Mouse (Mus musculus): ENCODE measurements around the gene Sbk1.
"Not testable (repeated sequence)": the region's sequence is repeated elsewhere in the genome, so short reads cannot be mapped to it uniquely, and the experiment has no call there.

Gene Sbk1

DNA sequence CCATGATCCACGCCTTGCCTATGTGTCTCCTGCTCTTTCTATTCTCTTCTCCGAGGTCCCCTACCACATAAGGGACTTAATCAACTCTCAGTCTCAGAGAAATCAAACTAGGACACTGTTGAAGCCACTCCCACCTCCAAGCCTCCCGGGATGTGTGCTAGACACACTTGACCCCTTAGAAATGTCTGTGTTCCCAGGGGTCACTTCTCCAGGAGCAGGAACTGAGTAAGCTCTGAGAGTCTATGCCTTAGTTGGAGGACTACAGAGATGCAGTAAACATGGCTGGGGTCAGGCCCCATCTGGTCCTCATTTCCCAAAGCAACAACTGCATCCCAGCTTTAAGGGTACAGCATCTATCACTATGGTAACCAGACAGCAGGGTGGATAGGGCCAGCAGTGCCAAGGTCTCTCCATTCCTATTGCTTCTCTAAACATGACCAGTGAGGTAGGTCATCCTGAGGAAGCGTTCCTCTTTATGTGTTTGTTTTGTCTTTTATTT, 6.0 kb upstream of the Sbk1 start:
- DNase-seq: no peak

DNA sequence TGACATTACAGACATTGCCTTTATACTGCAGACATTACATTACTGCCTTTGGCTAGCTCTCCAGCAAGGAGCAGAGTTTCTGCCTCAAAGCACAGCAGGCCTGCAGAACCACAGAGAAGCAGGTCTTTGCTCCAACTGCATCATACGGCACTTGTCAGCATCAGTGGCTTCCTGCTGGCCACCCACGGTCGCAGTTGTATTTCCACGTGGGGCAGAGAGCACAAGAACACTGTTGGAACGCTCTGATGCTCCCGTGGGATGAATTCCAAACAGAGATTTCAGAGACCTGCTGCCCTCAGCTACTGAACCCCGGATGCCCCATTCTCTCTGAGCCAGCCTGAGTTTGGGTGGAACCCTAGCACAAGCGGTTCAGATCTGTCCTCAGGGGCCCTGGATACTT, 4.8 kb upstream of the Sbk1 start:
- no peak for DNase-seq

DNA sequence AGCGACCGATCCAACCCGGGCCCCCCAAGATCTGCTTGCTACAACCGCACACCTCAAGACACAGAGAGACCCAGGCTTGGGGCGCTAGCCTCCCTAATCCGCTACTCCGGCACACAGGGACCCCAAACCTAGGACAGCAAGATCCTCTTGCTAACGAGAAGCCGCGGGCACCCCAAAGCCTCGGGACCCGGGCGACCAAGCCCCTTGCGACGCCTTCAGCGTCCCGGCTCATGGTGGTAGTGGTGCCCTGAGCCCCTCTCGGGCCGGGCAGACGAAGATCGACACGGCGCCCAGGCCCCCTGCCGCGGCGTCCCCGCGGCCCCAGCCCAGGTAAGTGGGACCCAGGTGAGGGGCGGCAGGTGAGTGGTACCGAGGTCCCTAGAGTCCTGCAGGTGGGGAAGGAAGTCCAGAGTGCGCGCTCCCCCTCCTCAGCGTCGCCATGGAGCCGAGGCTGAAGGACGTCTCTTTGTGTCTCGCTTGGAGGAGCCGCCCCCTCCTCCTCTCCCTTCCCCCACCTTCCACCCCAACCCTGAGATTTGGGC, 422 bp downstream of the Sbk1 start:
- no peak for DNase-seq

DNA sequence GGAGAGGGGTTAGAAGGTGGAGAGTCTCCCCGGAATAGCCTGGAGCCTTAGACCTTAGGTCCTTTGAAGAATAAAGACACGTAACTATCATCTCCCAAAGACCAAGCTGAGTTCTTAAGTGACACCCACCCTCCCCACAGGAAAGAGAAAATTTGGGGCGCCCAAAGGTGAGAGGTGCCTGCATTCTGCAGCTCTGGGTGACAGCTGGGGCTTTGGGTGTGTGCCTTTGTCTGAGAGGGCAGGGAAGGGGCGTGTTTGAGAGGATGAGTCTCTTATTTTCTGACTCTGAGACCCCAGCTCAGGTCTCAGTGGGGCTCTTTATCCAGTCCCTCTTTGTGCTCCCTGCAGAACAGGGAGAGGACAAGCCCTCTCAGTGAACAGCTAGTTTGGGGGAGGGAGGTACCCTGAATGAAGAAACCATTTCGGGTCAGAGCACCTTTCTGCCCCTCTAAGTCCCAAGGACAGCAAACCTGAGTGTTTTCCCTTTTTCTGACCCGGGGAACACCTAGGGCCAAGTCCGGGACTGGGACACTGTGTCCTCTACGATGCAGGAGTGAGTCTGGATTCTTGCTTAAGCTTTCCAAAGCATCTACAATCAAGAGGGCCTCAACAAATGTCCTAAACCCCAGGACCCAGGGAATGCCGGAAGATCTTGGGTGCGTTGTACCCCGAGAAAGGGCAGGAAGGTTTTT, 1.1 kb downstream of the Sbk1 start:
- DNase-seq: no peak

DNA sequence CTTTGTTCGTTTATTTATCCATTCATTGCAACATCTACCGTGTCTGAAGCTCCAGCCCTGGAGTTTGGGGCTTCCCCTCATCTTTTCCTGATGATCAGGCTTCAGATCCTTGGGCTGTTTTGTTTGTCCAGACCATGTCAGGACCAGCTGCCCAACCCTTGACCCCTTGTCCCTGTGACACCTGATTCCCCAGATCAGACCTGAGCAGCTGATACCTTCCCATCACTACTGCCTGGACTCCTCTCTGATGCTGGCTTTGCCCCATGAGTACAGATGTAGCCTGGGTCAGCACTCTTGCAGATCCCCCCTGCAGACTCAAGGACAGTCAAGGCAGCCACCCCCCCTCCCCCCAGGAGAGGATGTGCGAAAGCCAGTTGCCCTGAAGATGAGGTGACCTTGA, 1.7 kb downstream of the Sbk1 start:
- no peak for DNase-seq

DNA sequence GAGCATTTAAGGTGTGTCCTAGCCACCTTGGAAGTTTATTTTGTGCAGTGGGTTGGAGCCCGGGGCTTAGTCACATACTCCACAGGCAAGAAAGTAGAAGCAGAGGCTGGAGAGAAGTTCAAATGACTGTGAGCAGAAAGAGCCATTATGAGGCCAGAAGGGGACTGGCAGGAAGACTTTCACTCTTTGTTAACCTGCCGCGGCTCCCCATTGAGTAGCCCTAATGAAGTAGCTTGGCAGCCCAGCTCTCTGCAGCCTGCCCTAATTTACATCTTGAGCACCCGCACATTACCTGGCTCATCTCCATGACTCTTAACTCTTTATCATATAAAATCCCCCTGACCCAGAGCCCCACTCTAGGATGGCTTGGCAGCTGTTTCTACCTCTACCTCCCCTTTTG, 2.2 kb downstream of the Sbk1 start:
- DNase-seq: no peak

DNA sequence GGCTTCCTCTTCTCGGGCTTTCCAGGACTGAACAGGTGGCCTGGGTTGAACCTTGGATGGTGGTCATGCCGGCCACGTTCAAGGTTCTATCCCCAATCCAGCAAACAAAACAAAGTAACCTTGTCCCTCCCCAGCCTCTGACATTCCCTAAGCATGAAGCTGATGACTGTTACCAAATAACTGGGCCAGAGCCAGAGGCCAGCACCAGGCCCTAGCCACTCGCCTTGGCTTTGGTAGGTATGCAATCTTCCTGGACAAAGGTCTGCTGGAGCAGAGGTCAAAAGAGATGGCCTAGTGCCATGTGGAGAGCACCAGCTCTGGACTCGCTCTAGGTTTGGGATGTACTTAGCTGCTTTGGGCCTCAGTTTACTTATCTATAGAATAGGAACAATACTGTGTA, 3.3 kb downstream of the Sbk1 start:
- no peak for DNase-seq

DNA sequence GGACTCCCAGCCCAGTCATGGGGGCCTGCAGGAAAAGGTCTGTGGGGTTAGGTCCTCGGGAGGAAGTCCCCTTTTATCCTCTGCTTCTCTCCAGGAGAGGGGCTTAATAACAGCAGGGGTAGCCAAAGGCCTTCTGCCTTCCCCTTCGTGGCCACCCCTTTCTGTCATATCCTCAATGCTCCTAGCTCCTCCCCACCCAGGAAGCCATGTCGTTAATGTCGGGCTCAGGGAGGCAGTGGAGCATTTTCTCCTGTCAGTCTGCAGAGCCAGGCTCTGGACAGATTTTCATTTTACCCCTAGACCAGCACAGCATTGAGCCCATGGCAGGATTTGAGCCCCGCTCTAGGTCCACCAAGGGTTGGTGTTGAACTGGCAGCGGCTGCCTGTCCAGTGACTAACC, 3.9 kb downstream of the Sbk1 start:
- DNase-seq: no peak

DNA sequence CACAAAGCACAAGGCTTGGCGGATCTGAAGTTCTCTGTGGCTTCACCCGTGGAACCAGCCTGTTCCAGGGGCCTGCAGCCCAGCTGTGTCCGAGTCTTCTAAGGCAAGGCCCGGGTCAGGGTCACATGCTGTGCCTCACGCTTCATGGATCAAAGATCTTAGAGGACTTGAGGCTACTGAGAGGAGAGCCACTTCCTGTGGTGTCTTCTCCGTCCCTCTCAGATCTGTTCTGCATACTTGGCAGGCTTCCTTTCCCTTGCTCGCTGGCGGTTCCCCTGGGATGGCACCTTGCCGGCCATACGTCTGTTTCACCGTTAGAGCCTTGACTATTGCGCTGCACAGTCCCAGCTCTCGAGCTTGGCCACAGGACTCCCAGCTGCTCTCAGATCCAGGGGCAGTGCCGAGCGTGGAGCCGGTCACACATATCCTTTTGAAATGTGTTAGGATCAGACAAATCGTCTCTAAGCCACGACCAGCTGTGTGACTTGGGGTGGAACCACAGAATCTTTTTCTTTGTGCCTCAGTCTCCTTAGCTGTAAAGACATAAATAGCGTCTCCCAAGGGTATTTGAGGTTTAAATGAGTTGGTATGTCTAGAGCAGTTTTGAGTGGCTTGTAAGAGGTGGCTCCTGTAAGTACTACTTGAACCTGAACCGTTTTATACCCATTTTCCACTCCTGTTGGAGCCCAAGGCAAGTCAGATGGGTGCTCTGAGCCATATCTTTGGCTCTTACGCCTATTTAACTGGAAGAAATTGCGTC, 5.3 kb downstream of the Sbk1 start:
- DNase-seq: no peak

DNA sequence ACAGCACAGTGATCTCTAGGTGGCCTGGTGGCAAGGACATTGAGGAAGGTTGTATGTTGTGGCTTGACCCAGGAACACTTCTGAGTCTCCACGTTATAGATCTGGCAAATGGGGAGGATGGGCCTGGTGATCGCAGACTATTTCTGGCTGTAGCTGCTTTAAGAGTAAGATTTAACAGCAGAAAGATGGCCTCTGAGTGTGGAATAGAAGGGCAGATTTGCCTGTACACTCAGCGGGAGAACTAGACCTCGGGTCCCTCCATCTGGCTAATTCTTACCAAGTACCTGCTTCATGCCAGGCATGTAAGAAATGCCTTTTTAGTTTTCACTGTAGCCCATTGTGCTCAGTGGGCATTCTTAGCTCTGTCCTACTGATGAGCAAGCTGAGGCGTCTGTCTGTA, 6.4 kb downstream of the Sbk1 start:
- no peak for DNase-seq

DNA sequence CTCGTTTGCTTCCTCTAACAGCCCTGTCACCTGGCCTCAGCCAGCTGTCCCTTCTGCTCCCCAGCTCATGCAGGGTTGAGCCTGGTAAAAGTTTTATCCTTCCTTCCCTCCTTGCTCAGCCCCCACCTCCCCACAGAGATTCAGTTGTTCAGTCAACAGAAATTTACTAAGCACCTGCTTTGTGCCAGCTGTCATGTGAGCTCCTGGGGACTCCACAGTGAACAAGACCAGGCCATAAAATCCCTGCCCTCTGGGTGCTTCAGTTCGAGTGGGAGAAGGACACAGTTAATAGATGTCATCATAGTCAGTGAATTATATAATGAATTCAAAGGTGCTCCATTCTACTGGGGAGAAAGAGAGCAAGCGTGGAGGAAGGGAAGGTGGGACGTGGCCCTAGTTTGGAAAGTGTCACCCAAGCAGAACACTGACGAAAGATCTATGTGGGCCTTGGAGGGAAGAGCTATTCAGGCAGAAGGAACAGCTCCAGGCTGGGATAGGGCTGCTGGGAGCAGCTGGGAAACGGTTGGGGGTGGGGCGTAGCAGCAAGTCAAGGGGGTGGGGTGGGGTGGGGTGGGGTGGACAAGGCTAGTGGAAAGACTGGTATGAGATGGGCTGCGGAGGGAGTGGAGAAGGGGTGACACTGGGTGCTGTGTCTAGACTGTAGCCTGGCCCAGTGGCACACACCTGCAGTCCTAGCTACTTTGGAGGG, 7.5 kb downstream of the Sbk1 start:
- no peak for DNase-seq

DNA sequence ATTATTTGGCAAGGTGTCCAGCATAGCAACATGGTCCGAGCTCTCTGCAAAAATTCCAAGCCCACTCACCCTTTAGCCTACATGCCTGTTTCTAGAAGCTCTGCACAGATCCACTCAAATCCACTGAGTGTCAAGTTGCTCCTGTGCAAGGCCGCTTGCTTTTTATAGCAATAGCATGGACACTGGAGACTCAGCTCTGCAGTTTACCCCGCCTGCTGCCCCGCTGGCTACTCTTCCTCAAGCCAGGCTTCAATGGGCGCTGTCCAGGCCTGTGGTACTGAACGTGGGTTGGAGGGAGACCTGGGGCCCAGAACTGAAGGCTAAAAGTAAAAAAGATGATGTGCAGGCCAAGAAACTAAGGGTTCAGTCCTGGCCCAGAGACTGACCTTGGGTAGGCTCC, 8.3 kb downstream of the Sbk1 start:
- no peak for DNase-seq

DNA sequence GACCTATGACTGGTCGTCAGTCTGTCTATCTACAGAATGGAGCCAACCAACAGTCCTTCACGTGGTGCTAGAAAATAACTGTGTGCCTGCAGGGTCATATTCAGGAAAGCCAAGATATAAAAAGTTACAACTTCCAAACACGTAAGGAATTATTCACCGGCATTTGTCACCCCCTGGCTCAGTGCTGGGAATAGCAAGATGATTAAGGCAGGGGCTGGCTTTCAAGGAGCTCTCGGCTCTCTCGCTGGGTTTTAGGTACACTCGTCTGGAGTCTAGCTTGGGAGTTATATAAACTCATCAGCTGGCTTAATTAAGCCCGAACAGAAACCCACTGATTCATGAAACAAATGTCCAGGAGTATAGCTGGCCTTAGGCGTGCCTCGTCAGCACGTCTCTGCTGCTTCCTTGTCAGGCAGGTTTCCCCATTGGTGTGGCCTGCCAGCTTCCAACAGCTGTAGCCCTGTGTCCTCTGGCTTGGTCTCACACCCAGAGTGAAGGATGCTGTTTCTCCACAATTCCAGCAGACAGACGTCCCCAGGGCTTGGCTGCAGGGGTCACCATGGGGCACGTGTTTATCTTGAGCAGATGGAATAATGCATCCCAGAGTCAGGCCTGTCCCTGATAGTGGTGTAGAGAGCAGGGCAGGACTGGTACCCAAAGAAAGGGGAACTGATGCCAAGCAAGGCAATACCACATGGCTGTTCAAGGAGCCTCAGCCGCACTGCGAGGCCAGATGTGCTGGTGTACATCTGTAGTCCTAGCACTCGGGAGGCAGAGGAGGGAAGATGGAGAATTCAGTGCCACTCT, 9.7 kb downstream of the Sbk1 start:
- DNase-seq: peak; percentile 49

DNA sequence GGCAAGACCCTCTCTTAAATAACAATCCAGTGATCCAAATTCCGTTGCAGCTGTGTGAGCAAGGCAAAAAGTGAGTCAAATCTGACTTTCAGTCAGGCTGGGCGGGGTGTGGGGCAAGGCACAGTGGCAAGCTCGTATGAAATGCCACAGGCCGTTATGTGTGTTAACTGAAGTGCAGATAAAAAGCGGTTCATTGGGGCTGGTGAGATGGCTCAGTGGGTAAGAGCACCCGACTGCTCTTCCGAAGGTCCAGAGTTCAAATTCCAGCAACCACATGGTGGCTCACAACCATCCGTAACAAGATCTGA, 10.2 kb downstream of the Sbk1 start:
- DNase-seq: not testable (repeated sequence)

DNA sequence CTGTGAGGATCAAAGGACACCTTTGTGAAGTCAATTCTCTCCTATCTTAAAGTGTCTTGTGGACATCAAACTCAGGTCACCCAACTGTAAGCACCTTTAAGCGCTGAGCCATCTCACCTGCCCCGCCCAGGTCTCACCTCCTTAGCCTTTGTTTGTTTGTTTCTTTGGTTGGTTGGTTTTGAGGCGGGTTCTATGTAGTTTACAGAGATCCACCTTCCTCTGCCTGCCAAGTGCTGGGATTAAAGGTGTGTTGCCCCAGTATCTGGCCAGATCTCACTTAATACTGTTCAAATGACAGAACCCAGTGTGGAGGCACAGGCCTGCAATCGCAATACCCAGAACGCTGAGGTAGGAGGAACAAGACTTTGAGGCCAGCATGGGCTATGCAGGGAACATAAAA, 11.6 kb downstream of the Sbk1 start:
- no peak for DNase-seq

DNA sequence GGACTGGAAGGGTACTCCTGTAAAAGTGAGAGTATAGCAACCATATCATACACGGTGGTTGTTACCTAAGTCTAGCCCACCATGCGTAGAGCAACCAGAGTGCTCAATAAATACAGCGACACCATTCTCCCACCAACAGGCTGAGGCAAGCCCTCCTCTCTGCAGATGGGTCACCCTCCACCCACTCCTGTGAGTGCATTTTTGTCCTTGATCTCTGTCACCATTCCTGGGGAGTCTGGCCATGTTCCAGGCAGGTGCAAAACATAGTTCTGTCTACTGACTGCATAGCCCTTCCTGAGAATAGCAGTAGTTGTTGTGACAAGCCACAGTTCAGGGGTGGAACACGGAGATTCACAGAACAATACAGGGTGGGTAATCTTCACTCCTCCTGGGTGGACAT, 12.0 kb downstream of the Sbk1 start:
- DNase-seq: no peak

DNA sequence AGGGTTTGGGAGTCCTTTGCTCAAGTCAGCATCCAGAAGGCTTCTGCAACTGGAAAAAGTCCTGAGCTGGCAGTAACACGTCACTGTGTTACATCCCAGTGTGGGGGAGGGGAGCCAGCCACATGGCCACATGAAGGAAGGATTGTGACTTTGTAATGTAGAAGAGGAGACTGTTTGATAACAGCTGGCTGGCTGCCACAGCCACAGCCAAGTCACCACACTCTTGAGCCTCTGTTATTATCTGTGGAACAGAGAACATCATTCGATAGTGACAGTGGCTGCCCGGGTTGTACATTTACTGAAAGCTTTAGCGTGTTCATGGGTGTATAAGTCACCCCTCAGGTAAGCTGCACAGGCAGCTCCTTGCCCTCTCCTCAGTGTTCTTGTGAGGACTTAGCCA, 12.4 kb downstream of the Sbk1 start:
- peak; percentile 63 for DNase-seq

DNA sequence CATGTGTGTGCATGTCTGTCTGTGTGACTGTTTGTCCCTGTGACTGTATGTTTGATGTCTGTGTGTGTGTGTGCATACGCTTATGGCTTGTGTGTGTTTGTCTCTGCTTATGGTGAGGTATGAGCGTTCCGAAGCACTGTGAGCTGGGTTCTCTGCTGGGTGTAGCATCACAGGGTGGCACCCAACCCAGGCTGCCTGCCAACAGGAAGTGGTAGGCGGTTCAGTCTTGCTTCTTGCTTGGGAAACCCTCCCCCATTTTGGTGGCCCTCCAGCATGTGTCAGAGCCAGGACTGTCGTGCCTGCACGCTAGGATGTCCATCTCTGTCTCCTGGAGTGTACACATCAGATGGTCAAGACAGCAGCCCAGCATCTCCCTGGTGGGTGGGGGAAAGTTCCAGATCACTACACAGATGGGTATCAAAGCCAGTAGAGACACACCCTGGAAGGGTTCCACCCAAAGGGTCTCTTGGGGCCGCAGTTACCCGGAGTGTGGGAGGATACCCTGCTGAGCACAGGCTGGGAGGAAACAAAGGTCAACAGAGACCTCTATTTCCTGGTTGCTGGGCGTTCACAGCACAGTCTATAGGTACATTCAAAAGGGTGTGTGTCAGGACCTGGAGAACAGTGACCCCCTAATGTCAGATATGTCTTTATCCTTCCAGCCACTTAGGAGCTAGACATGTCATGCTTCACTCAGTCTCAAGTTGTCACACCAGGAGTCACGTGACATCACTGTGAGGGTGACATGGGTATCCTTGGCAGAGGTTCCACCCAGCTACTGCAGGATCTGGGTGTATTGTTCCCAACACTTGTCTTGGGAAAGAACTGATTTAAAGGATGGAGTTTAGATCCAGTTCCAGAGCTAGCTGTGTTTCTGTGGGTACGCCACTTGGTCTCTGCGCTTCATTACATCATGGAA, 13.1 kb downstream of the Sbk1 start:
- peak; percentile 95 for DNase-seq

DNA sequence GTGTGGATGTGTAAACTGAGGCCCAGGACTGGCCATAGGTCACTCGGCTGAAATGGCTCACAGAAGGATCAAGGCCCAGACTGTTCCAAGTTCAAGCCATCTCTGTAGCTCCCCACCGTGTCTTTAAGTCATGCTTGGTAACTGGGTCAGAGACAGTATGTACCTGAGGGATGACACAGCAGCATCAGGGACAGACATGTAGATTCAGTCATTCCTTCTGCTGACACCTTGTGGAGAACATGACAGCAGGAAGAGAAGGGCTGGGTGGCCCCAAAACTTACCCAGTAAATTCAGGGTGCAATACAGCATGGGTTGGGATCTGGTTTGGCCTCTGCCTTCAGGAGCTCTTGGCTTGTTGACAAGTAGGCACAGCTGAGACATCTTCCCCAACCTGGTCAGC, 13.9 kb downstream of the Sbk1 start:
- no peak for DNase-seq

DNA sequence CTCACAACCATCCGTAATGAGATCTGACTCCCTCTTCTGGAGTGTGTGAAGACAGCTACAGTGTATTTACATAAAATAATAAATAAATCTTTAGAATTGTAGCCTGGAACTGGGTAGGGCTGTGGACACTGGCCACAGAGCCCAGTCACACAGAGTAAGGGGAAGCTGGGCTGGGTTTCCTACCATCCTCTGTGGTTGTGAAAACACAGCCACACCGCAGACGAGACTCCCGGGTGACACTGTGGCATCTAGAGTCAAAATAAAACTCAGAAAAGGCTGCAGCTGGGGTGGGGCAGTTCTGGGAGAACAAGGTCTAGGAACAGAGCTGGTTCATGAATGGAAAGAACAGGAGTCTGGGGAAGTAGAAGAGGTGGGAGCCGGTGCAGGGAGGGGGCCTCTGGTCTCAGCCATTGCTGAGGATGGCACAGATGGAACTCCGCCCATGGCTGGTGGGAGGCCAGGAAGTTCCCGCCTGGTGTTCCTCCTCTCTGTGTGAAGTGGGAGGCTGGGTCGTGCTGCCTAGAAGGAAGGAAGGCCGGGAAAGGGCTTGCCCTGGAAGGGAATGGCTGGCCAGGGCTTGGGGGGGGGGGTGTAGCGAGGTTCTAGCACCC, 15.2 kb downstream of the Sbk1 start:
- DNase-seq: peak; percentile 84

DNA sequence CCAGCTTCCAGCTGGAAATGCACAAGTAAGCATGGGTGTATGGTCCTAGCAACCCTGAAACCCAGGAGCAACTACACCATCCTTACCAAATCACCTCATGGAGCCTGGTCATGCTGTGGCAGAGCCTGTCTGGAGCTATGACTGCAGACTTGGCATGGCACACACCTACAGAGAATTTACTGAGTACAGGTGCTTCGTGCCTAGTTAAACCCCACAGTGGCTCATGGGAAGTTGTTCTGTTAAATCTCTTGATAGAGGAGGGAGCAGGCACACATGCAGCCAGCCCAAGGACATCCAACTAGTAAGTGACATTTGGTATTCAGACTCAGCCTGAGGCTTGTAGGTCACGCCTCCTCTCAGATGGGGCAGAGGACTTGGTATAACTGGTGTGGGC, 15.7 kb downstream of the Sbk1 start:
- no peak for DNase-seq
